Mouse (Mus musculus): ENCODE measurements around the gene AL732309.1. TPM values are rescaled to one million over a fixed set of nuclear protein-coding genes. Genes with fewer than 3 reads are reported as not detected.
A peak's percentile ranks its signal among the peaks of the same experiment; 100 is the strongest.

Gene AL732309.1
- polyA plus RNA-seq, 1 experiment from 2014 or later: 5.0 TPM

DNA sequence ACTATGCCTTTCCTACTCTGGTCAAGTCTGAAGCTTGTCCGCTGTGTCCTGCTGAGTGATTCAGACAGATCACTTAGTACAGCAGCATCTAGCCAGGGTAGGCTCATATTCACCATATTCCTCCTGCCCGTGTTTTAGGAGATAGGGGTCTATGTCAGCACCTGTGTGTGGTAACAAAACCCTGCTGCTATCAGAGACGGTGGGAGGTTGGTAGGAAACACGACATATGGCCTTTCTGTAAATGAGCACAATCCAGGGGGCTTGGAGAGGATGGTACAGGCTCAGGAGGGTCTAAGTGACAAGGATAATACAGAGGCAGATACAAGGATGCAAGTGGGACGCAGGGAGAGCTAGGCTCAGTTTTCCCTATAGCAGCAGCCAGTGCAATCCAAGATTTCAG is 17.1 kb downstream of the AL732309.1 start:
- no peak overlapping the region for H3K4me2 ChIP-seq (ENCODE audit: low read length)
- H3K4me3 ChIP-seq (ENCODE audit: low read depth, low read length): no peak overlapping the region
- no peak overlapping the region for H3K9ac ChIP-seq (ENCODE audit: low read length)
- DNase-seq (ENCODE audit: low spot score): no peak
- ATAC-seq (replicated peaks; ENCODE audit: low FRiP score, low TSS enrichment, low read depth): no peak
- no peaks in the 10 kb centered on the region for H3K36me3 ChIP-seq (ENCODE audit: control insufficient read depth, insufficient read depth, low read length)
- 0 out of 2 replicates have a peak, but pooled peaks cover 4% of the 10 kb centered on the region for H3K4me1 ChIP-seq (replicated peaks; ENCODE audit: control insufficient read depth, insufficient read depth, low read length)
- no peak overlapping the region for H3K27ac ChIP-seq (ENCODE audit: low read depth)
- H3K27me3 ChIP-seq (replicated peaks; ENCODE audit: control insufficient read depth, insufficient read depth, low read length): no peaks in the 10 kb centered on the region
- 82% methylated on average over 5 of the region's 5 CpGs for WGBS
- H3K9me3 ChIP-seq (ENCODE audit: control insufficient read depth, low read length): no peaks in the 10 kb centered on the region

DNA sequence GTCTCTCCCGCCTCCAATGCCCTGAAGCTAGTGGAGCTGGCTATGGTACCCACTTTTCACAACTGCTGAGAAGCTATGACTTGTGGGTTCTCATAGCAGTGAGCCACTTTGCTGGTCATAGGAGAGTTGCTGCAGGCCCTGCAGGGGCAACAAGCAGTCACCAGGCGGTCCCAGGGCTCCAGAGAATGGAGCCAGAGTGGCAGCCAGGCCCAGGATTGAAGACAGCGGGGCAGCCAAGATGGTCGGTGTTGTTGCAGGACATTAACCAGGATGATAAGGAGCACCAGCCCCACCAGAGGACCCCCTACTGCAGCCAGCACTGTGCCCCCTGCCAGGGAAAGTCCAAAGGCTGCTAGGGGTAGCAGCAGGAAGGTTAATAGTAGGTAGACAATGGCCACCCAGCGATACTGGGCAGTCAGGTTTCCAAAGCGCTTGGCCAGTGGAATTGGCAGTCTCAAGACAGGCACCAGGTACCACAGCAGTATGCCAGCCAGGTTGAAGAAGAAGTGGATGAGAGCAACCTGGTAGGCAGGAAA is 17.6 kb downstream of the AL732309.1 start:
- no peak overlapping the region for H3K27ac ChIP-seq (ENCODE audit: low read depth)
- WGBS: 69% methylated on average over 6 of the region's 6 CpGs

DNA sequence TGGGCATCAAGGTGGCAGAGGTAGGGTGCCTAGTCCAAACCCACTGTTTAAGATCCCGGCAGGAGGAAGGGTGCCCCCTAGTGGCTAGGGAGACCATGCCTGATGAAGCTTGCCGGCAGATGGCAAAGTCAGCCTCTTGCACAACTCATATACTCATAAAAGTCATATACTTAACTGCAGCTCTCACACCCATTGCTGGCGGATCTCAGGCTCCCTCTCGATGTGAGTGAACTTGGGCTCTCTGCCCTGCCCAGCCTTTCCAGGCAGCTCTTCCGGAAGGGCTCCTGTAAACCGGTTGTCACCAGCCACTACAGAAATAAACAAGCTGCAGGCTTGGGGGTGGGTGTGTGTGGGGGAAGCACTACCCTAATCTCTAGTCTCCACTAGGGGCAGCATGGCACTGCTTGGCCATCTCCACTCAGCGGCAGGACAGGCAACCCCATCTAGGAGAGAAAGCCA is 18.2 kb downstream of the AL732309.1 start:
- H3K4me2 ChIP-seq (ENCODE audit: low read length): peak overlapping the region; percentile 42

More for the DNA sequence above, 17.6 kb downstream of the AL732309.1 start:
- Histone ChIP-seq H3K9me3 (ENCODE audit: control insufficient read depth, low read length) (no peaks in the 10 kb centered on the region), H3K4me2 (ENCODE audit: low read length) (peak overlapping the region; percentile 42; the same call in 1 of the 2 replicates), H3K9ac (ENCODE audit: low read length) (no peak overlapping the region), H3K27me3 (replicated peaks; ENCODE audit: control insufficient read depth, insufficient read depth, low read length) (no peaks in the 10 kb centered on the region), H3K36me3 (ENCODE audit: control insufficient read depth, insufficient read depth, low read length) (no peaks in the 10 kb centered on the region), H3K4me3 (ENCODE audit: low read depth, low read length) (peak overlapping the region; percentile 11; the same call in 1 of the 2 replicates), H3K4me1 (replicated peaks; ENCODE audit: control insufficient read depth, insufficient read depth, low read length) (0 out of 2 replicates have a peak, but pooled peaks cover 4% of the 10 kb centered on the region)
- no peak for DNase-seq (ENCODE audit: low spot score)
- ATAC-seq (replicated peaks; ENCODE audit: low FRiP score, low TSS enrichment, low read depth): no peak

DNA sequence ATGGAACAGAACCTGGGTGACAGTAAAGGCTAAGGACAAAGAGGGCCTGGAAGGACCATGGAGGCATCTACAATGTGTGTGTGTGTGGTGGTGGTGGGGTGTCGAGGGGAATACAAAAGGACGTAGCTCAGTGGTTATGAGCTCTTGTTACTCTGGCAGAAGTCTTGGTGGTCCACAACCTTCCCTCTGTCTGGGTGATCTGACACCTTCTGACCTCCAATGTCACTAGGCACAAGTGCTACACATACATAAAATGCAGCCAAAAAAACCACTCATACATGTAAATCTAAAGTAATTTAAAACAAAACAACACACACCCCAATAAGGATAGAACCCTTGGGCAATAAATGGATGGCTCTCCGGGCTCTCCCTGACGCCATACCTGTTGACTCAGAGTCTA is 19.3 kb downstream of the AL732309.1 start:
- Histone ChIP-seq H3K4me3 (ENCODE audit: low read depth, low read length) (no peak overlapping the region), H3K36me3 (ENCODE audit: control insufficient read depth, insufficient read depth, low read length) (no peaks in the 10 kb centered on the region), H3K27me3 (replicated peaks; ENCODE audit: control insufficient read depth, insufficient read depth, low read length) (no peaks in the 10 kb centered on the region), H3K4me2 (ENCODE audit: low read length) (no peak overlapping the region), H3K27ac (ENCODE audit: low read depth) (no peak overlapping the region), H3K9ac (ENCODE audit: low read length) (no peak overlapping the region), H3K9me3 (ENCODE audit: control insufficient read depth, low read length) (no peaks in the 10 kb centered on the region), H3K4me1 (replicated peaks; ENCODE audit: control insufficient read depth, insufficient read depth, low read length) (peaks cover 9% of the 10 kb centered on the region)
- DNase-seq (ENCODE audit: low spot score) (no peak), ATAC-seq (replicated peaks; ENCODE audit: low FRiP score, low TSS enrichment, low read depth) (no peak)
- 92% methylated on average over 4 of the region's 4 CpGs for WGBS

More for the DNA sequence above, 18.2 kb downstream of the AL732309.1 start:
- peak; percentile 87 for DNase-seq (ENCODE audit: low spot score)
- H3K4me1 ChIP-seq (replicated peaks; ENCODE audit: control insufficient read depth, insufficient read depth, low read length): peaks cover 7% of the 10 kb centered on the region
- peak overlapping the region; percentile 11; the same call in 1 of the 2 replicates for H3K4me3 ChIP-seq (ENCODE audit: low read depth, low read length)
- H3K9me3 ChIP-seq (ENCODE audit: control insufficient read depth, low read length): no peaks in the 10 kb centered on the region
- under 1% methylated on average over 7 of the region's 7 CpGs for WGBS
- no peaks in the 10 kb centered on the region for H3K27me3 ChIP-seq (replicated peaks; ENCODE audit: control insufficient read depth, insufficient read depth, low read length)
- H3K36me3 ChIP-seq (ENCODE audit: control insufficient read depth, insufficient read depth, low read length): no peaks in the 10 kb centered on the region
- no peak for ATAC-seq (replicated peaks; ENCODE audit: low FRiP score, low TSS enrichment, low read depth)
- H3K27ac ChIP-seq (ENCODE audit: low read depth): peak overlapping the region; percentile 65; the same call in 1 of the 2 replicates
- H3K9ac ChIP-seq (ENCODE audit: low read length): no peak overlapping the region

DNA sequence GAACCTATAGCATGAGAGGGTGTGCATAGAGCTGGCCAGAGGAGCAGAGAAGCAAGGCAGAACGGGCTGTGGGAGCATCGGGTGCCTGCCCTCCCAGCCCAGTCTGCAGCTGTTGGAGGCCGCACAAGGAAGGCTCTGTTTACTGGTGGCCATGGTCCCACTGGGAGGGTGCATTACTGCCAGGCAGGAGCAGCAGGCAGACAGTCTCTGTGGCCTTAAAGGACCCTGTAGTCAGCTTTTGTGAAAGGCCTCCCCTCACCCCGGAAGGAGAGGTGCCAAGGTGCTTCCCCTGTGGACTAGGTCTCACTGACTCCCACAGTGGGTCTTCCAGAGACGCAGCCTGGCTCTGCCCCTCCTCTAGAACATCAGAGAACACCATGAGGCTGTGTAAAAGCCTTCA is 19.8 kb downstream of the AL732309.1 start:
- H3K27ac ChIP-seq (ENCODE audit: low read depth): no peak overlapping the region

DNA sequence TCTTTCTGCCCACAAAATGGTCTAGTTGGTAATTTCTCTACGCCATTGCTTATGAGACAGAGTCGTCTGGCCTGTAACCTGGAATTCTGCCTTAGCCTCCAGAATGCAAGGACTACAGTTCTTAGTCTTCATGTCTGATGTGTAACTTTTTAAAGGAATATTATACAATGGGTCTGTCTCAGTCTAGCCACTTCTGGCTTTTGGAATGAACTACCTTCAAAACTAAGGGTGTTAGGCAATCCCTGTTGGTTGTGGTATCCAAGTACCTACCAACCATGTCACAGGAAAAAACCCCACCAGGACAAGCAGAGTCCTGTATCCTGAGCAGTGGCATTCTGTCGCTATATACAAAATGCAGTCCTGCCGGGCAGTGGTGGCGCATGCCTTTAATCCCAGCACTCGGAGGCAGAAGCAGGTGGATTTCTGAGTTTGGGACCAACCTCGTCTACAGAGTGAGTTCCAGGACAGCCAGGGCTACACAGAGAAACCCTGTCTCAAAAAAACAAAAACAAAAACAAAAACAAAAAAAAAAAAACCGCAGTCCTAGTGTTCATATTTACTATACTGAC is 20.8 kb downstream of the AL732309.1 start:
- ATAC-seq (replicated peaks; ENCODE audit: low FRiP score, low TSS enrichment, low read depth) (no peak), DNase-seq (ENCODE audit: low spot score) (no peak)
- H3K27me3 ChIP-seq (replicated peaks; ENCODE audit: control insufficient read depth, insufficient read depth, low read length): no peaks in the 10 kb centered on the region
- H3K27ac ChIP-seq (ENCODE audit: low read depth): peak overlapping the region; percentile 93
- H3K4me1 ChIP-seq (replicated peaks; ENCODE audit: control insufficient read depth, insufficient read depth, low read length): peaks cover 9% of the 10 kb centered on the region
- no peak overlapping the region for H3K4me3 ChIP-seq (ENCODE audit: low read depth, low read length)
- no peaks in the 10 kb centered on the region for H3K9me3 ChIP-seq (ENCODE audit: control insufficient read depth, low read length)
- H3K9ac ChIP-seq (ENCODE audit: low read length): peak overlapping the region; percentile 50
- 75% methylated on average over 8 of the region's 8 CpGs for WGBS
- H3K4me2 ChIP-seq (ENCODE audit: low read length): peak overlapping the region; percentile 58
- peaks cover 9% of the 10 kb centered on the region; the same call in 1 of the 2 replicates for H3K36me3 ChIP-seq (ENCODE audit: control insufficient read depth, insufficient read depth, low read length)

More for the DNA sequence above, 19.8 kb downstream of the AL732309.1 start:
- Histone ChIP-seq H3K27me3 (replicated peaks; ENCODE audit: control insufficient read depth, insufficient read depth, low read length) (no peaks in the 10 kb centered on the region), H3K4me1 (replicated peaks; ENCODE audit: control insufficient read depth, insufficient read depth, low read length) (peaks cover 9% of the 10 kb centered on the region), H3K9me3 (ENCODE audit: control insufficient read depth, low read length) (no peaks in the 10 kb centered on the region), H3K9ac (ENCODE audit: low read length) (no peak overlapping the region), H3K36me3 (ENCODE audit: control insufficient read depth, insufficient read depth, low read length) (peaks cover 2% of the 10 kb centered on the region; the same call in 1 of the 2 replicates), H3K4me2 (ENCODE audit: low read length) (no peak overlapping the region), H3K4me3 (ENCODE audit: low read depth, low read length) (no peak overlapping the region)
- 82% methylated on average over 5 of the region's 5 CpGs for WGBS
- ATAC-seq (replicated peaks; ENCODE audit: low FRiP score, low TSS enrichment, low read depth): no peak
- no peak for DNase-seq (ENCODE audit: low spot score)

DNA sequence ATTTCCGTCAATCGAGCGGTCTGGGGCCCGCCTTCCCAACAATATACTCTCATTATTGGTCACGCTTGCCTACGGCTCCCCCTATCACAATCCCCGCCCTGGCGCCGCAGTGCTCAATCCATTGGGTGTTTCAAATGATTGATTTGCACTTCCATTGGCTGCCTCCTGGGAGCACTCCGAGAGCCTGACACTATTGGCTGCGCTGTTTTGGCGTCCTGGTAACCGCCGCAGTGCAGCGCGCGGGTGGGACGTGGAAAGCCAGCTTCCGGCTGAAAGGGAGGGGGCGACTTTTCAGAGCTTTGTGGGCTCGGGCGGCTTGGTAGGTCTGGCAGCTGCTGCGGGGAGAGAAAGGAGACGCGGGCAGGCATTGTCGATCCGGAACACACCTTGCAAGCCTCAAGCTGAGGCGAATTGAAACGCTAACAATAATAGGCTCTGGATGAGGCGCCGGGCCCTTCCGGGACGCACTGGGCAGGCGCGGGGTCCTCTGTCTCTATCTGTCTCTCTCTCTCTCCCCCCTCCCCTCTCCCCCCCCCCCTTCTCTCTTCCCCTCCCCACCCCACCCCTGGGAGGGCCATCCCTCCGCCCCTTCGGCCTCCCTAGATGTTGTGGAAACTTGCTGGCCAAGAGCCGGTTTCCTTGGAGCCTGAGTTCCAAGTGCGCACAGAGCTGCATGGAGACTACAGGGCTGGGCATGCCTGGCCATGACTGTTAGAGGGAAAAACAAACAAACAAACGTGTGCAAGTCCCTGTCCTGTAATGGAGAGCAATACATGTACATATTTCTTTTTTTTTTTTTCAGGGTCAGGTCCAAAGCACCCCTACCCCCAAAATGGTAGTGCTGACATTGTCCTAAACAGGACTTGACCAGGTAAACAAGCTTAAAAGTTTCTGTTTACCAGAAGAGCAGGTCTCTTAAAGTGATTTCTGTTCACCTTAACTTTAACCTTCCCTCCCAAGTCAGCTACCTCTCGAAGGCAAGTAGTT is 21.6 kb downstream of the AL732309.1 start:
- H3K36me3 ChIP-seq (ENCODE audit: control insufficient read depth, insufficient read depth, low read length): peaks cover 9% of the 10 kb centered on the region; the same call in 1 of the 2 replicates
- DNase-seq (ENCODE audit: low spot score) (peak; percentile 97), ATAC-seq (replicated peaks; ENCODE audit: low FRiP score, low TSS enrichment, low read depth) (peak; percentile 97)
- peak overlapping the region; percentile 94 for H3K27ac ChIP-seq (ENCODE audit: low read depth)
- H3K4me3 ChIP-seq (ENCODE audit: low read depth, low read length): peak overlapping the region; percentile 88
- 2% methylated on average over 41 of the region's 41 CpGs for WGBS
- H3K4me2 ChIP-seq (ENCODE audit: low read length): peak overlapping the region; percentile 58
- peaks cover 9% of the 10 kb centered on the region for H3K4me1 ChIP-seq (replicated peaks; ENCODE audit: control insufficient read depth, insufficient read depth, low read length)
- H3K9me3 ChIP-seq (ENCODE audit: control insufficient read depth, low read length): no peaks in the 10 kb centered on the region
- peak overlapping the region; percentile 50 for H3K9ac ChIP-seq (ENCODE audit: low read length)
- H3K27me3 ChIP-seq (replicated peaks; ENCODE audit: control insufficient read depth, insufficient read depth, low read length): no peaks in the 10 kb centered on the region

DNA sequence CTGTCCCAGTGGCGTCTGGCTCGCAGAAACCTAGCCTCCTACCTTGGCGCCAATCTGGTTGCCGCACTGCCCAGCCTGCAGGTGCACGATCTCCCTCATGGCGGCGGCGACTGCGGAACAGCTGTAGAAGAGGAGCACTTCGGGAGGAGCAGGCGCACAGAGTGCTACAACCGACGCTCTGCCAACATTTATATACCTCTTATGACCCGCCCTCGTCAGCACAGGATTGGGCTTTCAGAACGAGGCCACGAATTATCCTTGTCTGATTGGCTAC is 22.2 kb downstream of the AL732309.1 start, which contains the start of gene Tubb4b:
Gene Tubb4b (minus strand): TSS at position 211 of the 274 bp plus-strand sequence.
- DNase-seq (ENCODE audit: low spot score) (no peak), ATAC-seq (replicated peaks; ENCODE audit: low FRiP score, low TSS enrichment, low read depth) (no peak)
- Histone ChIP-seq H3K36me3 (ENCODE audit: control insufficient read depth, insufficient read depth, low read length) (peaks cover 9% of the 10 kb centered on the region; the same call in 1 of the 2 replicates), H3K4me2 (ENCODE audit: low read length) (peak within 1 kb of the TSS; percentile 74), H3K9me3 (ENCODE audit: control insufficient read depth, low read length) (no peaks in the 10 kb centered on the region), H3K4me3 (ENCODE audit: low read depth, low read length) (peak within 1 kb of the TSS; percentile 88), H3K27me3 (replicated peaks; ENCODE audit: control insufficient read depth, insufficient read depth, low read length) (no peaks in the 10 kb centered on the region), H3K27ac (ENCODE audit: low read depth) (peak within 1 kb of the TSS; percentile 94), H3K4me1 (replicated peaks; ENCODE audit: control insufficient read depth, insufficient read depth, low read length) (peaks cover 9% of the 10 kb centered on the region), H3K9ac (ENCODE audit: low read length) (peak within 1 kb of the TSS; percentile 82)
- 0% methylated on average over 17 of the region's 17 CpGs for WGBS
